Mouse (Mus musculus): Measurements from ENCODE around the gene Fam47e. TPM values are rescaled to one million over a fixed set of nuclear protein-coding genes. Genes with fewer than 3 reads are reported as not detected.

Fam47e gene
- polyA plus RNA-seq, 1 experiment, result 1.2 TPM

DNA sequence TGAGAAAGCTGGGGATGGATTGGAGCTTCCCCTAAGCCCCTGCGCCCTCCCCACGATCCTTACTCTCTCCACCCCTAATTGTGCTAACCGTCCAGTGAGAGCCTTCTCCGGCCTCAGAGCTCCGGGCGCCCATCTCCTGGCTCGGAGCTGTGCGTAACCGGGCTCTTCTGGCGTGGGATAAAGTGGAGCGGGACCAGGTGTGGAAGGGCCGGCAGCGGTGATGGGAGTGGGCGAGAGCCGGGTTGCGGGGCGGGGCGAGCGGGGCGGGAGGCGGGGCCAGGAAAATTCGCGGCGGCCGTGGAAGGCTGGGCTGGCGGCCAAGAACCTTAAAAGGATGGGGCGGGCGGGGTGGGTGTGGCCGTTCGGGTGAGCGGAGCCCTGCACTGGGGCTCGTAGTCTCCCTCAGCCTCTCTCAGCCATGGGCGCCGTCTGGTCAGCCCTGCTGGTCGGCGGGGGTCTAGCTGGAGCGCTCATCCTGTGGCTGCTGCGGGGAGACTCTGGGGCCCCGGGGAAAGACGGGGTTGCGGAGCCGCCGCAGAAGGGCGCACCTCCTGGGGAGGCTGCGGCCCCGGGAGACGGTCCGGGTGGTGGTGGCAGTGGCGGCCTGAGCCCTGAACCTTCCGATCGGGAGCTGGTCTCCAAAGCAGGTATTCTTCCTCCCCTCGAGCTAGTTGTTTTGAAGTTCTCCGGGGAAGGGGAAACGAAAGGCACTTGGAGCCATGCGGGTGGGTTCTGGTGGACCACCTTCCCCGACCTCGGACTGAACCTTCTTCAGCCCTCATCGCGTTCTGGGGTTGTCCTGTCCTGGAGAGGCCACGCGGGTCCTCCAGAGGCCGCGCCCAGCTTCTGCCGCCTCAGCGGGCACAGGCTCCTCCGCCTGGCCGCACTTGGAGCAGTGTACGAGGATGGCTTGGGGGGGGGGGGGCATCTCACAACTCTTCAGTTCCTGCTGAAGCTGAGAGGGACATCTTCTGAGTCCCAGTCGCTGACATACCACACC is 48.1 kb downstream of the Fam47e start, which contains the start of gene Stbd1:
Gene Stbd1, plus strand, starts transcription at position 351 of the 1,000 bp plus-strand sequence.
- no peak for DNase-seq (ENCODE audit: low read depth)

DNA sequence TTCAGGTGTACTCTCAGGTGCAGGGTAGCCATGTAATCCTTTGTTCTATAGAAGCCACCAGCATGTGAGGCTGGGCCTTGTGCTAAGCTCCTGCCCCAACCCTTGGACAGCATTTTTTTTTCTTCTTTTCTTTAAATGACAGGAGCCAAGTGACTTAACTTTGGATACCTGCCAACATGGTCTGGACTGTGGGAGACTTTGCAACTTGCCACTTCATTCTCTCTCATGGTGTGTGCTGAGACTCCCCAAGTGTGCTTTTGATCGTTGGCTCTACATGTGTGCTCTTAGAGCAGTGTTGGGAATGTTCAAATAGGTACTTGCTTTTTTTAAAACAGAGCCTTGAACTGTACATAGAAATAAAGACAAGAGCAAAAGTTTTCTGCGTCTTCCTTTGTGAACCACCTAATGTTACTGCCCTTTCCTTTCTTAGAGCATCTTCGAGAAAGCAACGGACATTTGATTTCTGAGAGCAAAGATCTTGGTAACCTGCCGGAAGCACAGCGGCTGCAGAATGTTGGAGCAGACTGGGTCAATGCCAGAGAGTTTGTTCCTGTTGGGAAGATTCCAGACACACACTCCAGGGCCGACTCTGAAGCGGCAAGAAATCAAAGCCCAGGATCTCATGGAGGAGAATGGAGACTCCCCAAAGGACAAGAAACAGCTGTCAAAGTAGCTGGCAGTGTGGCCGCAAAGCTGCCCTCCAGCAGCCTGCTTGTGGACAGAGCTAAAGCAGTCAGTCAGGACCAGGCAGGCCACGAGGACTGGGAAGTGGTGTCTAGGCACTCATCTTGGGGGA is 49.8 kb downstream of the Fam47e start:
- no peak for DNase-seq (ENCODE audit: low read depth)

DNA sequence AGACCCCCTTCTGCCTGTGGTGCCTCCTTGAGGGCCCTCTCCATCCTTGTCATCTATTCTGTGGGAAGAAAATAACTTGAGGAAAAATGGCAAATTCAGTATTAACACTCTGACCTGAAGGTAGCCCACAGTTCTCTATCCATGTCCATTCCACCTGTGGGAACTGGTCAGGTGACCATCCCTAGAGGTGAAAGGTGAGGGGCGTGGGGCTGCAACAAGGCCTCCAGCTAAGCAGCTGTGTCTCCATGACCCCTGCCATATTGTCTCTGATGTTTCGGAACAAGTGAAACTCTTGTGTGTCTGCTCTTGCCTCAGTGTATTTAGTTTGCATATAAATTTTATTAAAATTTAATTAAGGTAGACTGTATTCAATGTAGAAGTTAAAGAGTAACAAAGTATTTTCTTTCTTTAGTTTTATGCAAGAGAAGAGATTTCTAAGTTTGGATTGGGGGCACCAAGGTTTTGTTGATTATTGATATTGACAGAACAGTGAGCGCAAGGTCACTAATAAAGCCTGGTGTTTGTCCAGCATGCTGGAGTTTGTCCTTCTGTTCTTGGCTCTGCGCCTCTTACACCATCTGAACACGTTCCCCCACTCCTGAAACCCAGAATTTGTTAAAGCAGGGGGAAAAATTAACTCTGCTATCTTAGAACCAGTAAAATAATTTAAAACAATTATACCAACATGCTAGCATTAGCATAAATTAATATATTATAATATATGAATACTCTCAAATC is 52.8 kb downstream of the Fam47e start:
- DNase-seq (ENCODE audit: low read depth), result no peak

DNA sequence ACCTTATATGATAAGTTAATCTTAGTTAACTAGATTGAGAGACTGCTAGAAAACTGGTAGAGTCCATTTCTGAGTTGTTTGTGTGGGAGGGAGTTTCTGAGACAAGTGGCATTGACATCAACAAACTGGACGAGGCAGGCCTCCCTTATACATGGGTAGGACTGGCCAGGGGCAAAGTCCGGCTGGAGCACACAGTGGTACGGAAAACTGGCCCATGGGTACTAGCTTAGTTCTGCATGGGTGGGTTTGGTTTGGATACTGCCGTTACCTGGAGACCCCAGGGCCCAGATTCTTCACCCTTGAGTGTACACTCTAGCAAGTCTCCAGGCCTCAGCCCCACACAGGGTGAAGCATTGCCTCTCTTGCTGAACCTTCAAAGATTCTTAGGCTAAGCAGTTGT is 57.9 kb downstream of the Fam47e start:
- no peak for DNase-seq (ENCODE audit: low read depth)

DNA sequence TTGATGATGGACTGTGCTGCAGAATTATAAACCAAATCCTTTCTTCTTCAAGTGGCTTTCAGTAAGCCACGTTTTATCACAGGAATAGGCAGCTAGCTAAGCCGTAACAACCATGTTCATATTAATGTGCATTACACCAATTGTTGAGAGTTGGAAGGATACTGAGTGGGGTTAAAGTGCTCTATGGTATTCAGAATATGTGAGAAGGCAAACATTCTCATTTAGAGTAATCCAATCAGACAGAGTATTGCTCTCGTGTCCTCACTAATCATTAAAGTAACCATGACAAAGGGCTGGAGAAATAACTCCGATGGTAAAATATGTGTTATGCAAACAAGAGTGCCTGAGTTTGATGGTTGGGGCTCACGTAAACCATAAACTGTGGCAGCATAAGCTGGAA is 67.0 kb downstream of the Fam47e start:
- DNase-seq (ENCODE audit: low read depth), result no peak

DNA sequence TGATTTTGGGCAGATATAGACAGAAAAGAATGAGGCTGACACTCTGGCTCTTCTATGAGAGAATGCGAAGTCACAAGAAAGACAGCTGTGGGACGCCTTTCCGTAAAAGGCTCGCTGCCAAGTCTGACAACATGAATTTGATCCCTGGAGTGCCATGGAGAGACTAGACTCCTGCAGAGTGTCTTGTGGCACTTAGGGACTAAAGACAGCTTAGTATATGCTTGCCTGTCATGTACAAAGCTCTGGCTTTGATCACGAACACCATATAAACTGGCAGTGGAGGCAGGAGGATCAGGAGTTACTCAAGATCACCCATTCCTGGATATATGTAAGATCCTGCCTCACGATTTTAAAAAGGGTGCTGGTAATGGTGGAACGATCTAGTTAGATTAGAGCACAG is 73.0 kb downstream of the Fam47e start:
- DNase-seq (ENCODE audit: low read depth), result no peak

DNA sequence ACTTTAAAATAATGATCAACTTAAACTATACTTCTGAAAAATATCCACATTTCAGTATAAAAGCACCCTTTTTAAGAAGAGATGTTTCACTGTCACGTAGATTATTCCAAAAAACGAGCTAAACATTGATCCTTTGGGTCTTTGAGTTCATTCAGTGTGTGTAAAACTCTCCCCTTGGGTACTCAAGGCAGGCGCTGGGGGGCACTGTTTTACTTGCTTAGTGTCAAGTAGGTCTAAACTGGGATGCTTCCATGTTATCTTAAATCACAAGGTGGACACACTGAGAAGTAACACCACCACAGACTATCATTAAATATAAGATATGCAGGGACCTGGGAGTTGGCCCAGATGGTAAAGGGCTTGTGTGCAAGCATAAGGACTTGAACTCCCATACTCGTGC is 78.7 kb downstream of the Fam47e start:
- DNase-seq (ENCODE audit: low read depth), result no peak

DNA sequence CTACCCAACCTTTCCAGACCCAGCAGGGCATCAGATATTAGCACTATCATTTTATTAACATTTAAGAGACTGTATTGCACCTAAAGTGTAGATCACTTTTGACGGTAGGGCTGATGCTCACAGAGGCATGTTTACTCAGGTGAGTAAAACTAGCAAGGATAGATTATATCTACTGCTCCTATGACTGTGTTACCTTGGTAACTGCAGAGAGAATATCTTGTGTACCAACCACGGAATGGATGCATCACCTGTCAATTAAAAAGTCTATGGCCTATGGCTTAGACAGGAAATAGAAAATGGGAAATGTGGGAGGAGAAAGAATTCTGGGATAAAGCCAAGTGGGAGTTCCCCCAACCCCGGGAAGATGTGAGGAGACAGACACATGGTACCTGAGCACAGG is 80.0 kb downstream of the Fam47e start:
- no peak for DNase-seq (ENCODE audit: low read depth)

DNA sequence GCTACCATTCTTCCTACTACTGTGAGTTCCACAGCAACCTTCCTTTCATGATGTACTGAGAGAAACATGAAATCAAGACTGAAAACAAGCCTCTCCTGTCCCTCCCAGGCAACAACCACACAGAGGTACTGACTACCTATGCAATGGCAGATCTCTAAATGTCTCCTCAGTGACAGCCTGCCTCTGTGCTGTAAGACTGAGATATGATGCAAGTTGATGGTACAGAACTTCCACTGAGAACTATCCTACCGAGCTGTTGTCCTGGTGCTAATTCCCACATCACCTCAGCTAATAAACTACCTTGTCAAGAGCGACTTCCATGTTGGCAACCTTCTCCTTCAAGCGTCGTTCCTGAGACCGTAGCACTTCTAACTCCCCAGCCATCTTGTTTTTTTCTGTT is 81.0 kb downstream of the Fam47e start:
- no peak for DNase-seq (ENCODE audit: low read depth)

DNA sequence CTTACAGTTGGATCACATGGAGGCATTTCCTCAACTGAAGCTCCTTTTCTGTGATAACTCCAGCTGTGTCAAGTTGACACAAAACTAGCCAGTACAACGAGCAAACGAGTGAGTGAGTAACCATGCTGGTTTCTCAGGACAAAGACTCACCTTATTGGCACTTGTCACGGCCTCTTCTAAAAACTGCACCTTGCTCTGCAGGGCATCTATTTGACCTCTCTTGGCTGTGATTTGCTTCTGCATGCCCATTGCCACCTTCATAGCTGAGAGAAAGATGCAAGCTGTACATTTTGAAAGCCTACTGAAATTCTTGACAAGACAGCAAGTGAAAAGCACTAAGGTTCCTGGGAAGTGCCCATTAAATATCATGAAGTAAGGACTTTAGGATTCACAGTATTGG is 86.0 kb downstream of the Fam47e start:
- no peak for DNase-seq (ENCODE audit: low read depth)

Other genes with a start within 250 kb of the Fam47e start
- gene Sdad1, start 244.6 kb upstream of the Fam47e start, polyA plus RNA-seq (2012; rRNA removed), result 9.0 and 12.7 TPM in 2 replicates
- gene Cxcl9, start 227.0 kb upstream of the Fam47e start, polyA plus RNA-seq (2012; rRNA removed), result 25.1 and 33.4 TPM in 2 replicates
- gene Art3, start 223.2 kb upstream of the Fam47e start, polyA plus RNA-seq (2012; rRNA removed), result 97.5 and 121 TPM in 2 replicates
- gene Cxcl10, start 206.2 kb upstream of the Fam47e start, polyA plus RNA-seq (2012; rRNA removed), result 4.6 and 7.0 TPM in 2 replicates
- 17.2 and 19.3 TPM in 2 replicates for gene Nup54, start 119.8 kb upstream of the Fam47e start, polyA plus RNA-seq (2012; rRNA removed)
- 26.6 and 33.0 TPM in 2 replicates for gene Scarb2, start 48.2 kb upstream of the Fam47e start, polyA plus RNA-seq (2012; rRNA removed)
- 5.5 and 7.5 TPM in 2 replicates for gene Stbd1, start 48.0 kb downstream of the Fam47e start, polyA plus RNA-seq (2012; rRNA removed)
- 0.30 and 0.69 TPM in 2 replicates for gene Ccdc158, start 120.2 kb downstream of the Fam47e start, polyA plus RNA-seq (2012; rRNA removed)
- gene Shroom3, start 128.4 kb downstream of the Fam47e start, polyA plus RNA-seq (2012; rRNA removed), result 24.9 and 34.4 TPM in 2 replicates

Data from gonadal fat pad, adult 2 months (tissue).